Mouse (Mus musculus) thymus, postnatal 4 days (tissue): ENCODE results near the gene Gm20721.
A peak's percentile ranks its signal among the peaks of the same experiment; 100 is the strongest.

Source experiments
- DNase-seq: peaks from one replicate; pipeline ENCODE4 v3.0.0; 2021

Gene Gm20721

GRCm38 (mm10) chr2:174295900-174296465, 50.5 kb downstream of the Gm20721 start:
- DNase-seq, result peak; percentile 30

DNA sequence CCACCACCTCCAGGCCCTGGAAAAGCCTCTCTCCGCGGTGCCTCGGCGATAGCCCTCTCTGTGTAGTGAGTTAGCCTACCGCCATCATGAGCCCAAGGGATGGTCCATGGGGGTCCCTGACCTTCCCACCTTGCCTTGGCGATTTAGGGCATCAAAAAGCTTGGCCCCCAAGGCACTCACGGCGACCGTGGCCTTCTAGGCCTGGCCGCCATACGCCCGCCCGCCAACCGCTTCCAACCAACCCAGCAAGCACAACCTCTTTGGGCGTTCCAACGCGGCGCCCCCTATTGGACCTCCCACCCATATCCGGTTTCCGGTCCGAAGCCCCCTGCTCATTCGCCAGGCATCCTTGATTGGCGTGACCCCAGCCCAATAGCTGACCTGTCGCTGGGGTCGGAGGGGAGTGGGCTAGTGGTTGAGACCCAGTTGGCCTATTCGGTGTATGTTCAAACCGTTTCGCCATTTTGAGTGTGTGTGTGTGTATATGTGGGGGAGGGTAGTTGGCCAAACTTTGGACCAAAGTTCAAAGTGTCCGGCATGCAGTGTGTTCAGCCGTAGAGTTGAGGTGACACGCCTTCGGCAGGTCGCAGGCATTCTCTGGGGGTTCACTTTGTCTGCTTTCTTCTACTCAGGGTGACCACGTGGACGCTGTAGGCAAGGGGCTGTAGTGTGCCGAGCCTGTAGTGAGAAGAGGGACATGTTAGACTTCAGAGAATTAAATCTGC, 51.2 kb downstream of the Gm20721 start:
- peak; percentile 91 for DNase-seq

GRCm38 (mm10) chr2:174294457-174294856, 52.1 kb downstream of the Gm20721 start:
- no peak for DNase-seq

- no peak for DNase-seq
Observed at GRCm38 (mm10) chr2:174291662-174292030, 54.9 kb downstream of the Gm20721 start.

DNA sequence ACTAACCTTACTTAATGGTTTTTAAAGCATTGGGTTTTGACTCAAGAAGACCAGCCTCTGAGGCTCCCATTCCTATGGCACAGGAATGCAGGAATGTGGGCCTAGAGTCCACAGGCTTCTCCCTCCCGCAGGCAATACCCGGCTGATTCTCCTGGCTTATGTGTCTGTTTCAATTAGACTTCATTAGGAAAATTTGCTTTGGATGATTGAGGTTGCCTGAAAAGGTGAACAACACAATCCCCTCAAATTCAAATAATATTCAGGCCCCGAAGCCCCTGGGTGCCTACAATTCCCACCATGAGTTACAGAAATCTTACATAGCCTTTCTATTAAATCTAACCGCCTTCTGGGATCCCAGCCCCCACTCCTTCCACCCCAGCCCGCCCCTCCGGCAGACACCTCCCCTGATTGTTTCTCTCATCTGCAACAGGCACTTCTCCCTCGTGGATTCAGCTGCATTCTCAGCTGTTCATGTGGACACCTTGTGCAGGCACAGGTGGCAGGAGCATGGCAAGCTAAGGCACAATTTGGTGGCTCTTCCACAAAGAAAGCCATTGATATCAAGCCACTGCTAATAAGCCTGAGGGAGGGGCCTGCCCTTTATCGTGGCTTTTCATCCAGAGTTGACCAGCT, 55.4 kb downstream of the Gm20721 start:
- DNase-seq, result no peak

DNA sequence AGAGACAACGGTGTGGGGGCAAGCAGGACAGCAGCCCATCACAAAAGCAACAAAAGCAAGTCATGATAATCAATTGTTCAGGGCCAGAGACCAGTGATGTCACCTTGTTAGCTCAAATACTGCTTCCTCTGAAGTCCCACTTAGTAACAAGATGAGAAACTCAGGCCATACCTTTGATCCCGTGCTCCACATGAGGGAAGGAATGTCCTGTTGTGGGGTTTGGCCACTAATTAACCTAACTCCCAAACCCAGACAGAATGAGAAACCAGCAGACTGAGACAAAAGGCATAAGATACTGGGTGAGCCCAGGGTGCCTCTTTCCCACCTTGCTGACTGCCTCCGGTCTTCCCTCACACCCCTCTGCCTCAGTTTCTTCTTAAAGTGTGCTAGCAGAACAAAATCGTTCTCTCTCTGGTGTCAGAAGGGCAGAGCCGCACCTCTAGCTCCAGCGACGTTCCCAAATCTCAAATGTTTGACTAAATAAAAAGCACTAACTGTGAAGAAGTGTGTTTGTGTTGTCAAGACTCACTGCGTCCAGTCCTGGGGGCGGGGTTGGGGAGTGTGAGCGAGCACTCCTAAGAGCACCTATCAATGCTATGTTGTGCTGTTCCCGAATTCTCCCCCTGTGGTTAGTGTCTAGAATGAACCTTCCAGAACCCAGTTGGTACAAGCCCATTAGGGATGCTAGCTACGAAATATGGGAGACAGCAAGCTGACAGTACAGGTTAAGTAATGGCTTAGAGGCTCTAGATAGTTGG, 57.7 kb downstream of the Gm20721 start:
- no peak for DNase-seq

DNA sequence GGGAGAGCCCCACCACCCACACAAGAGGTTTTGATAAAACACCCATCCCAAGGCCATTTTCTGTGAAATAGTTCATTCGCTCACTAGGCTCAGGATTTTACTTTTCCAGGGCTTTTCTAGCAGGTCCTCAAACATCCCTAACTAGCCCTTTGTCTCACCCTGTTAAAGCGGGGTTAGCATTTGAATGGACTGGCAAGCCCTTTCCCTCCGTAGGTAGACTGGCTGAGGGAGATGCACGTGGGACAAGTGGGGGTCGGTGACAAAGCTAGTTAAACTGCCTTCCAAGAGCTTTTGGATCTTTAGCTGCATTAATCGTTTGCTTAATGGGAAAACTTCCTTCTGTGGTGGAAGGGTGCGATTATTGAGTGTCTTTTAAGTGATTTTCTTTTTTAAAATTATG, 58.6 kb downstream of the Gm20721 start:
- DNase-seq, result no peak

- DNase-seq, result no peak
Observed at GRCm38 (mm10) chr2:174285921-174286470, 60.5 kb downstream of the Gm20721 start.

DNA sequence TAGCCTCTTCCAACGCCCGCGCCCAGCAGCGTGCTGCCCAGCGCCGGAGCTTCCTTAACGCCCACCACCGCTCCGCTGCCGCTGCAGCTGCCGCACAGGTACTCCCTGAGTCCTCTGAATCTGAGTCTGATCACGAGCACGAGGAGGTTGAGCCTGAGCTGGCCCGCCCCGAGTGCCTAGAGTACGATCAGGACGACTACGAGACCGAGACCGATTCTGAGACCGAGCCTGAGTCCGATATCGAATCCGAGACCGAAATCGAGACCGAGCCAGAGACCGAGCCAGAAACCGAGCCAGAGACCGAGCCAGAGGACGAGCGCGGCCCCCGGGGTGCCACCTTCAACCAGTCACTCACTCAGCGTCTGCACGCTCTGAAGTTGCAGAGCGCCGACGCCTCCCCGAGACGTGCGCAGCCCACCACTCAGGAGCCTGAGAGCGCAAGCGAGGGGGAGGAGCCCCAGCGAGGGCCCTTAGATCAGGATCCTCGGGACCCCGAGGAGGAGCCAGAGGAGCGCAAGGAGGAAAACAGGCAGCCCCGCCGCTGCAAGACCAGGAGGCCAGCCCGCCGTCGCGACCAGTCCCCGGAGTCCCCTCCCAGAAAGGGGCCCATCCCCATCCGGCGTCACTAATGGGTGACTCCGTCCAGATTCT, 61.6 kb downstream of the Gm20721 start:
- DNase-seq, result no peak

DNA sequence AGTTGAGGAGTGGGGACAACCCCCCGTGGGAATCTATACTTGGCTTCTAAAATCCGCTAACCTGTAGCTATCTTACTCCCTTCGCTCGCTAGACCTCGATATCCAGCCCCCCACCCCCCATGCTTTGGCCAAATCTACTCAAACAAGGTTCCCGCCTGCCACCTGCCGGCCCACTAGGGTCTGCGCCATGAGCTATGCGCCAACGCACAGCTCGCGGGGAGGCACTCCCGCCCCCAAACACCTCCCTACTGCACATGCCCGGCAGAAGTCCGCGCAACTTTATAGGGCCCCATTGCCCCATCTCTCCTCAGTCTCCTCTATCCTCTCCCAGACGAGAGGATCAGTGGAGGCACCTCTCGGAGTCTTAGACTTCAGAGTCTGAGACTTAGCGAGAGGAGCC, 62.5 kb downstream of the Gm20721 start, which contains the start of gene Gnas:
Gnas (plus strand) TSS at position 310 of the 400 bp plus-strand sequence.
- DNase-seq, result peak; percentile 66

- DNase-seq, result no peak
Observed at GRCm38 (mm10) chr2:174283341-174283740, 63.2 kb downstream of the Gm20721 start.
